Mouse (Mus musculus) stomach, postnatal 0 days (tissue): ENCODE measurements around the gene Parvb. TPM values are rescaled to one million over a fixed set of nuclear protein-coding genes. Genes with fewer than 3 reads are reported as not detected.
A peak's percentile ranks its signal among the peaks of the same experiment; 100 is the strongest.

ENCODE experiments used
- ATAC-seq: fragments of 200-750 bp; cut with Nextera tagmentation; 2 replicates; pipeline ENCODE4 v1.8.0; 2017; ENCODE audit not compliant: low FRiP score, low TSS enrichment
- DNase-seq: peaks from one replicate; pipeline ENCODE4 v3.0.0-alpha.2; 2016; ENCODE audit warnings: low spot score
- H3K27ac ChIP-seq: fragments of 300-500 bp; sonication (generic); replicated peaks from 2 replicates; pipeline ENCODE4 v1.5.1; 2014; ENCODE audit warnings: mild to moderate bottlenecking, control low read depth
- H3K27me3 ChIP-seq: fragments of 300-500 bp; sonication (generic); 2 replicates; pipeline ENCODE4 v1.6.1; 2014; ENCODE audit warnings: low read length; ENCODE audit not compliant: control insufficient read depth, insufficient read depth
- H3K36me3 ChIP-seq: fragments of 300-500 bp; sonication (generic); 2 replicates; pipeline ENCODE4 v1.6.1; 2014; ENCODE audit warnings: low read length, mixed read lengths; ENCODE audit not compliant: control insufficient read depth, insufficient read depth
- H3K4me1 ChIP-seq: fragments of 300-500 bp; sonication (generic); replicated peaks from 2 replicates; pipeline ENCODE4 v1.6.1; 2014; ENCODE audit warnings: antibody characterized with exemption; ENCODE audit not compliant: control insufficient read depth, insufficient read depth
- H3K4me2 ChIP-seq: fragments of 300-500 bp; sonication (generic); replicated peaks from 2 replicates; pipeline ENCODE4 v1.6.1; 2014; ENCODE audit warnings: low read depth, mild to moderate bottlenecking, control low read depth, moderate library complexity
- H3K4me3 ChIP-seq: fragments of 300-500 bp; sonication (generic); 2 replicates; pipeline ENCODE4 v1.5.1; 2014; ENCODE audit warnings: low read depth, low read length, control low read depth
- H3K9ac ChIP-seq: fragments of 300-500 bp; sonication (generic); 2 replicates; pipeline ENCODE4 v1.6.1; 2014; ENCODE audit warnings: mild to moderate bottlenecking, low read length, control low read depth, mixed read lengths
- H3K9me3 ChIP-seq: fragments of 300-500 bp; sonication (generic); 2 replicates; pipeline ENCODE4 v1.6.1; 2016; ENCODE audit warnings: low read length; ENCODE audit not compliant: control insufficient read depth
- CTCF ChIP-seq: IDR thresholded peaks from 2 replicates; pipeline ENCODE4 v1.5.1; 2016; ENCODE audit warnings: antibody characterized with exemption, low read depth, mild to moderate bottlenecking, moderate library complexity
- EP300 ChIP-seq: optimal IDR thresholded peaks from 2 replicates; pipeline ENCODE3; 2016; ENCODE audit warnings: antibody characterized with exemption
- WGBS: fragments of 180-500 bp; shearing (Covaris S2); extraction: QIAGEN DNeasy Blood & Tissue Kit; methylation state at CpG from one replicate; pipeline ENCODE4 v1.1.7; 2014; 5-methylcytosine and 5-hydroxymethylcytosine counted together
- polyA plus RNA-seq: library from polyadenylated mRNA; unstranded; fragments of >200 nt; fragmentation: Nextera tagmentation; extraction: Ambion mirVana; gene quantifications from 2 replicates; pipeline ENCODE4 v1.2.1, GENCODE M21; 2015

The Parvb gene
- polyA plus RNA-seq, 1 experiment from 2014 or later = 1.1 TPM

GRCm38 (mm10) chr15:84223423-84223822 lies 8.4 kb upstream of the Parvb start:
- WGBS = 33% methylated on average over 6 of the region's 6 CpGs
- H3K27me3 ChIP-seq = no peaks in the 10 kb centered on the region
- peak; percentile 52 for TF ChIP-seq CTCF
- TF ChIP-seq EP300 = no peak
- no peak overlapping the region for H3K4me3 ChIP-seq
- H3K4me1 ChIP-seq = no peaks in the 10 kb centered on the region
- no peaks in the 10 kb centered on the region for H3K36me3 ChIP-seq
- H3K4me2 ChIP-seq = no peak overlapping the region
- H3K27ac ChIP-seq = no peak overlapping the region
- no peak for ATAC-seq
- no peak for DNase-seq
- H3K9me3 ChIP-seq = no peaks in the 10 kb centered on the region
- H3K9ac ChIP-seq = no peak overlapping the region

GRCm38 (mm10) chr15:84224779-84225178 lies 7.1 kb upstream of the Parvb start:
- TF ChIP-seq CTCF (peak; percentile 31; the same call in 1 of the 2 replicates), EP300 (no peak)
- no peak overlapping the region for H3K27ac ChIP-seq
- no peak overlapping the region for H3K4me2 ChIP-seq
- no peaks in the 10 kb centered on the region for H3K27me3 ChIP-seq
- no peak overlapping the region for H3K4me3 ChIP-seq
- H3K9me3 ChIP-seq = no peaks in the 10 kb centered on the region
- no peak overlapping the region for H3K9ac ChIP-seq
- no peaks in the 10 kb centered on the region for H3K36me3 ChIP-seq
- WGBS = 37% methylated on average over 10 of the region's 10 CpGs
- DNase-seq (no peak), ATAC-seq (no peak)
- H3K4me1 ChIP-seq = no peaks in the 10 kb centered on the region

GRCm38 (mm10) chr15:84226918-84227317 lies 4.9 kb upstream of the Parvb start:
- Histone ChIP-seq H3K36me3 (no peaks in the 10 kb centered on the region), H3K9me3 (no peaks in the 10 kb centered on the region), H3K4me2 (no peak overlapping the region), H3K9ac (no peak overlapping the region), H3K27me3 (no peaks in the 10 kb centered on the region), H3K4me1 (no peaks in the 10 kb centered on the region), H3K27ac (no peak overlapping the region), H3K4me3 (no peak overlapping the region)
- WGBS = 83% methylated on average over 15 of the region's 15 CpGs
- no peak for TF ChIP-seq CTCF
- TF ChIP-seq EP300 = no peak
- DNase-seq (no peak), ATAC-seq (no peak)

GRCm38 (mm10) chr15:84230661-84231060 lies 1.2 kb upstream of the Parvb start:
- TF ChIP-seq CTCF (no peak), EP300 (no peak)
- DNase-seq (no peak), ATAC-seq (no peak)
- Histone ChIP-seq H3K9ac (no peak overlapping the region), H3K27ac (no peak overlapping the region; the same call in 1 of the 2 replicates), H3K4me3 (0 out of 2 replicates have a peak overlapping the region, but pooled peaks have one; percentile 51), H3K4me1 (no peaks in the 10 kb centered on the region), H3K4me2 (peak overlapping the region; percentile 83), H3K27me3 (no peaks in the 10 kb centered on the region), H3K36me3 (no peaks in the 10 kb centered on the region), H3K9me3 (no peaks in the 10 kb centered on the region)
- WGBS = 30% methylated on average over 5 of the region's 5 CpGs

- no peaks in the 10 kb centered on the region for H3K4me1 ChIP-seq
- peak overlapping the region; percentile 83 for H3K4me2 ChIP-seq
- peak overlapping the region; percentile 59; the same call in 1 of the 2 replicates for H3K9ac ChIP-seq
- DNase-seq = peak; percentile 48
- H3K36me3 ChIP-seq = no peaks in the 10 kb centered on the region
- WGBS = 13% methylated on average over 16 of the region's 16 CpGs
- H3K4me3 ChIP-seq = peak overlapping the region; percentile 51
- H3K9me3 ChIP-seq = no peaks in the 10 kb centered on the region
- no peaks in the 10 kb centered on the region for H3K27me3 ChIP-seq
- peak overlapping the region; percentile 45; the same call in 1 of the 2 replicates for H3K27ac ChIP-seq
- ATAC-seq = no peak
- no peak for TF ChIP-seq CTCF
- no peak for TF ChIP-seq EP300
Observed at GRCm38 (mm10) chr15:84231113-84231712, 630 bp upstream of the Parvb start.

GRCm38 (mm10) chr15:84232609-84233008 lies 766 bp downstream of the Parvb start:
- H3K9ac ChIP-seq = no peak overlapping the region
- ATAC-seq = no peak
- H3K4me2 ChIP-seq = peak overlapping the region; percentile 83
- WGBS = 34% methylated on average over 8 of the region's 8 CpGs
- no peak for DNase-seq
- TF ChIP-seq EP300 (no peak), CTCF (no peak)
- no peaks in the 10 kb centered on the region for H3K36me3 ChIP-seq
- no peaks in the 10 kb centered on the region for H3K4me1 ChIP-seq
- no peaks in the 10 kb centered on the region for H3K27me3 ChIP-seq
- 0 out of 2 replicates have a peak overlapping the region, but pooled peaks have one; percentile 13 for H3K27ac ChIP-seq
- no peaks in the 10 kb centered on the region for H3K9me3 ChIP-seq
- H3K4me3 ChIP-seq = peak overlapping the region; percentile 51; the same call in 1 of the 2 replicates
